Mouse (Mus musculus) lung, adult 10 weeks (tissue): Measurements from ENCODE around the gene Enthd1. TPM values are rescaled to one million over a fixed set of nuclear protein-coding genes. Genes with fewer than 3 reads are reported as not detected.

Source experiments
- polyA plus RNA-seq: library from polyadenylated mRNA; stranded (reverse); fragments of 350-450 nt; fragmentation: Illumina TruSeq; extraction: RNeasy Lipid Tissue Mini Kit (QIAGEN cat#74804); gene quantifications from one replicate; pipeline ENCODE4 v1.2.3, GENCODE M21; 2014; ENCODE audit warnings: low read depth, low replicate concordance; ENCODE audit not compliant: insufficient read depth

Gene Enthd1
- polyA plus RNA-seq = not detected

DNA sequence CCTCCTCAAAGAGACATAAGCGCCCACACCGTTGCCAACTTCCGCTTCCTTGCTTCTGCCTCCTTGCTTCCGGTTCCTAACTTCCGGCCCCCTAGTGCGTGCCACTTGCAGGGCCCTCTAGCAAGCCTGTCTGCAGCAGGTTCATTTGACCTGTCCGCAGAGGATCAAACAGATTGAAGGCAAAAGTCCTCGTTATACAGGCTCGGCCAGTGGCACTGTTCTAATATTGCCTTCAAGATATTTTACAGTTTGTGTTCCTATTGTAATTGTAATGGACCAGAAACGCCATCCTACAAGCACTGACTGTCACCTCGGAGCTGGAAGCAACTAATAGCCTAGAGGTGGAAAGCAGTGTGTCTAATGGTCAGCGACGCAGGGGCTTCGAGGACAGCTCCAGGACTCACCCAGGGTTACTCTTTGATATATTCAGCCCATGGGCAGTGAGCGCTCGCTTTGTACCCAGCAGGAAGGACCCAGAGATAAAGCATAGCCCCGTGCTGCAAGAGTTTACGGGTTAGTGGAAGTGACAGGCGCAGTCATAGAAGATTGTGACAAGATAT lies at the start of gene Enthd1:
TSS of gene Enthd1 (minus strand) at position 51 of the 560 bp plus-strand sequence.

DNA sequence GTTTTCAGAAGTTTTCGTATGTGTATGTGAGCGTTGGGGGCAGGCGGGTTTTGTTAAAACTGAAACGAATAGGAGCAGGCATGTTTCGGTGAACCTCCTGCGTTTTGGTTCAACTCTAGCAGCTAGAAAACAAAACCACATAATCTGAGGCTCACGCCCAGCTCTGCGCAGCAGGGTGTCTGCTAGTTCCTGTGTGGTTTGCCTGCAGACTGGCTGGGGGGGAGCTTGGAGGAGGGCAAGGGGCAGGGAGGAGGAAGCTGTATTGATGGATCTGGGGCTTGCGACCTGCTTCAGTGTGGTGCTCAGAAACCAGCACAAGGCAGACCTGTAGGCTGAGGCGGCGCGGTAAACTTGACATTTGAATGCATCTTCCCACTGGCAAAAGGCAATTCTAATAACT lies 7.3 kb upstream of the Enthd1 start, which contains the start of gene Grap2:
TSS of gene Grap2 (plus strand) at position 304 of the 400 bp plus-strand sequence.

Other genes starting within 250 kb of the Enthd1 start
- 3.7 TPM for gene Grap2, start 7.4 kb upstream of the Enthd1 start, polyA plus RNA-seq
- 0.53 TPM for gene Fam83f, start 106.7 kb upstream of the Enthd1 start, polyA plus RNA-seq
- 2.0 TPM for gene Tnrc6b, start 146.2 kb upstream of the Enthd1 start, polyA plus RNA-seq